Mouse (Mus musculus) hindbrain, postnatal 0 days (tissue): Measurements from ENCODE around the gene Zc3hav1l. TPM values are rescaled to one million over a fixed set of nuclear protein-coding genes. Genes with fewer than 3 reads are reported as not detected.
A peak's percentile ranks its signal among the peaks of the same experiment; 100 is the strongest.

Source experiments
- ATAC-seq: fragments of 200-750 bp; cut with Nextera tagmentation; 2 replicates; pipeline ENCODE4 v1.8.0; 2017; ENCODE audit warnings: mild to moderate bottlenecking, moderate TSS enrichment, moderate library complexity
- DNase-seq: peaks from one replicate; pipeline ENCODE4 v3.0.0-alpha.2; 2015; ENCODE audit warnings: low spot score
- H3K27ac ChIP-seq: fragments of 300-500 bp; sonication (generic); 2 replicates; pipeline ENCODE4 v1.5.1; 2014; ENCODE audit warnings: mild to moderate bottlenecking
- H3K27me3 ChIP-seq: fragments of 300-500 bp; sonication (generic); 2 replicates; pipeline ENCODE4 v1.6.1; 2014; ENCODE audit warnings: low read length, mixed read lengths; ENCODE audit not compliant: insufficient read depth
- H3K36me3 ChIP-seq: fragments of 300-500 bp; sonication (generic); 2 replicates; pipeline ENCODE4 v1.6.1; 2014; ENCODE audit warnings: low read length, mixed read lengths; ENCODE audit not compliant: insufficient read depth
- H3K4me1 ChIP-seq: fragments of 300-500 bp; sonication (generic); 2 replicates; pipeline ENCODE4 v1.6.1; 2014; ENCODE audit warnings: antibody characterized with exemption, low read length, mixed read lengths; ENCODE audit not compliant: insufficient read depth
- H3K4me2 ChIP-seq: fragments of 300-500 bp; sonication (generic); 2 replicates; pipeline ENCODE4 v1.6.1; 2014; ENCODE audit warnings: low read depth, mild to moderate bottlenecking, low read length, moderate library complexity, mixed read lengths
- H3K4me3 ChIP-seq: fragments of 300-500 bp; sonication (generic); 2 replicates; pipeline ENCODE4 v1.5.1; 2014; ENCODE audit warnings: low read length
- H3K9ac ChIP-seq: fragments of 300-500 bp; sonication (generic); replicated peaks from 2 replicates; pipeline ENCODE4 v1.6.1; 2014; ENCODE audit warnings: mild to moderate bottlenecking, low read length, moderate library complexity, mixed read lengths
- H3K9me3 ChIP-seq: fragments of 300-500 bp; sonication (generic); 2 replicates; pipeline ENCODE4 v1.6.1; 2016; ENCODE audit warnings: low read length, mixed read lengths
- CTCF ChIP-seq: IDR thresholded peaks from 2 replicates; pipeline ENCODE4 v1.5.1; 2016; ENCODE audit warnings: antibody characterized with exemption, control low read depth, low read depth
- WGBS: fragments of 180-500 bp; shearing (Covaris S2); extraction: QIAGEN DNeasy Blood & Tissue Kit; methylation state at CpG from one replicate; pipeline ENCODE4 v1.1.7; 2014; 5-methylcytosine and 5-hydroxymethylcytosine counted together
- polyA plus RNA-seq: library from polyadenylated mRNA; unstranded; fragments of >200 nt; fragmentation: Nextera tagmentation; extraction: Ambion mirVana; gene quantifications from 2 replicates; pipeline ENCODE4 v1.2.1, GENCODE M21; 2015
- total RNA-seq: library from RNA; depleted of rRNA; stranded (reverse); fragments of >200 nt; gene quantifications from 2 replicates; pipeline ENCODE4 v1.2.3, GENCODE M21; 2014

Zc3hav1l gene
- total and polyA plus RNA-seq, 2 experiments from 2014 or later = 2.9 to 6.1 TPM

DNA sequence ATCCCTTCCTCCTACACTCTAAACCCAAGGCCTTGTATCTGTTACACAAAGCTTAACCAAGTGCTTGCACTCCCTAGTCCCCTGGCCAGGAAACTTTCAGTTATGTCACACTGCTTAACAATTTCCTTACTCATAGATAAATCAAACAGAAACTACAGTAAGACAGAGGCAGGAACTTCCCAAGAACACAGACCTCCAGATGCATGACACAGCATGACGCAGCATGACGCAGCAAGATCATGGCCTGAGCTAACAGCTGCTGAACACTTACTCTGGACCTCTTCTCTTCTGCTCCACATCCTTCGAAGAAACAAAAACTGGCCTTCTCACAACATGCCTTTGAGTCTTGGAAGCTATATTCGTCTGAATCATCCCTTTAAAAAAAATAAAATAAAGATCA is 17.0 kb upstream of the Zc3hav1l start:
- DNase-seq (no peak), ATAC-seq (no peak)
- Histone ChIP-seq H3K27me3 (no peaks in the 10 kb centered on the region), H3K4me2 (no peak overlapping the region), H3K9ac (no peak overlapping the region), H3K4me3 (no peak overlapping the region), H3K27ac (no peak overlapping the region), H3K9me3 (no peaks in the 10 kb centered on the region), H3K4me1 (no peaks in the 10 kb centered on the region), H3K36me3 (no peaks in the 10 kb centered on the region)
- 94% methylated on average over 4 of the region's 4 CpGs for WGBS
- no peak for TF ChIP-seq CTCF

DNA sequence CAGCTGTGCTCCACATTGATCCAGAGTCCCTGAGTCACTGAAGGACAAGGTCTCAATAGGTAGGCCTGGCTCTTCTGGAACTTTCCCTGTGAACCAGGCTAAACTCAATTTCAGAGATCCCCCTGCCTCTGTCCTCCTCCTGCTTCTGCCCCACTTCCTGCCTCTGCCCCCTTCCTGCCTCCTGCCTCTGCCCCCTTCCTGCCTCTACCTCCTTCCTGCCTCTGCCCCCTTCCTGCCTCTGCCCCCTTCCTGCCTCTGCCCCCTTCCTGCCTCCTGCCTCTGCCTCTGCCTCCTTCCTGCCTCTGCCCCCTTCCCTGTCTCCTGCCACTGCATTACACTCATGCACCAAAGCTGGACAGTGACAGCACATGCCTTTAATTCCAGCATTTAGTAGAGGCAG is 10.7 kb upstream of the Zc3hav1l start:
- H3K36me3 ChIP-seq = no peaks in the 10 kb centered on the region
- no peak for TF ChIP-seq CTCF
- H3K9ac ChIP-seq = no peak overlapping the region
- no peak overlapping the region for H3K4me3 ChIP-seq
- H3K27ac ChIP-seq = no peak overlapping the region
- ATAC-seq = no peak
- H3K4me1 ChIP-seq = no peaks in the 10 kb centered on the region
- H3K27me3 ChIP-seq = no peaks in the 10 kb centered on the region
- no peak for DNase-seq
- H3K9me3 ChIP-seq = no peaks in the 10 kb centered on the region
- no peak overlapping the region for H3K4me2 ChIP-seq

DNA sequence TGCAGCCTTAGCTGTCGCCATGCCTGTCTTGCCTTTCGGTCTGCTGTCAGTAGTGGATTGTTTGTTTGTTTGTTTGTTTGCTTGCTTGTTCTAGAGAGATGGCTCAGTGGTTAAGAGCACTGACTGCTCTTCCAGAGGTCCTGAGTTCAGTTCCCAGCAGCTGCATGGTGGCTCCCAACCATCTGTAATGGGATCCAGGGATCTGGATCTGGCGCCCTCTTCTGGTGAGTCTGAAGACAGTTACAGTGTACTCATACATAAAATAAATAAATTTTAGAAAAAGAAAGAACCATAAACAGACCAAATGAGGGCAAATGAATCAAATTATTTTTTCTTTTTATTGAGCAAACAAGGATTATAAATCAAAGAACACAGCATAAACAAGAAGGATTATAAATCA is 5.9 kb upstream of the Zc3hav1l start:
- H3K4me1 ChIP-seq = no peaks in the 10 kb centered on the region
- ATAC-seq = no peak
- H3K27me3 ChIP-seq = no peaks in the 10 kb centered on the region
- H3K9ac ChIP-seq = no peak overlapping the region
- no peak for TF ChIP-seq CTCF
- 73% methylated on average over 3 of the region's 3 CpGs for WGBS
- no peak overlapping the region for H3K4me2 ChIP-seq
- no peak overlapping the region for H3K4me3 ChIP-seq
- no peaks in the 10 kb centered on the region for H3K9me3 ChIP-seq
- H3K27ac ChIP-seq = no peak overlapping the region
- no peak for DNase-seq
- H3K36me3 ChIP-seq = no peaks in the 10 kb centered on the region

DNA sequence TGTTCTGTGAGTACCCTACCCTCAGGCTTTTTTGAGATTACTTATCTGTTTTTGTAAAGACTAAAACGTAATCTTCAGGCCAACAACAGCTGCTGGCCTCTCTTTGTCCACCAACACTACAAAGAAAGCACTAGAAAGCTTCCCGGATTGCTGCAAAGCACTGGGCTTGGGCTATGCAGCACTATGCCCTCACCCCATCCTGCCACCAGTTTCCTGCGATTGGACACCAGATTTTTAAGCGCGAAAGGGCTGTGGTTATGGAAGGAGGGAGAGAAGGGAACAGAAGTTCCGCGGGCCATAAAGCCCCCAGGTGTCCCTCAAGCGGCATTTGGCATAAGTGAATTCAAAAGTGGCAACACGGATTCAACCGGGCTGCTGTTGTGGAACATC is 818 bp downstream of the Zc3hav1l start:
- H3K36me3 ChIP-seq = no peaks in the 10 kb centered on the region
- ATAC-seq (peak; percentile 64; the same call in 1 of the 2 replicates), DNase-seq (peak; percentile 51)
- no peaks in the 10 kb centered on the region for H3K4me1 ChIP-seq
- peak overlapping the region; percentile 92 for H3K9ac ChIP-seq
- peak overlapping the region; percentile 92 for H3K27ac ChIP-seq
- no peaks in the 10 kb centered on the region for H3K9me3 ChIP-seq
- H3K4me2 ChIP-seq = peak overlapping the region; percentile 81
- TF ChIP-seq CTCF = no peak
- H3K27me3 ChIP-seq = no peaks in the 10 kb centered on the region
- 0% methylated on average over 10 of the region's 10 CpGs for WGBS
- peak overlapping the region; percentile 82 for H3K4me3 ChIP-seq

DNA sequence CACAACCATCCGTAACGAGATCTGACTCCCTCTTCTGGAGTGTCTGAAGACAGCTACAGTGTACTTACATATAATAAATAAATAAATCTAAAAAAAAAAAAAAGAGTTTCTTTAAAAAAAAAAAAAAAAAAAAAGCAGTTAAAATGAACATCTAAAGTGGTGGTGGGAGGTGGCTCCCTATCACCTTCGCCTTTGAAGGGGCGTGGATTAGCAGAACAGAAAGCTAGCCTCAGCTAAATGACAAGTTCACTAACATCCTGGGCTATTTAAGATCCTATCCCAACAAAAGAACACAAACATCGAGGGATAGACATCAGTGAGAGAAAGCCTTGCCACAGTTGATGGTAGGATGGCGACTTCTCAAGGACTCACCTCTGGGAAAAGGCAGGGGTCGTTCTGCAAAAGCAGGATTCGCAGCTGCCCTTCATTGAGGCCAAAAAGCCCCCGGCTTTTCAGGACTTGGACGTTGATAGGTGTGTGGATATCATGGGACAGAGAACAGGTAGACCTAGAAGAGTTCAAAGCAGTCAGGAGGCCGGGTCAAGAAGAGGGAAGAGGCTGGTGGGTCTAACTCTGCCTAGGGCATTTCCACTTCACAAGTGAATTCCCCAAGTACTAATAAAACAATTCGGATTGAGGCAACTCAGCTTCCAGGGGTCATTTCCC is 1.3 kb downstream of the Zc3hav1l start:
- DNase-seq = no peak
- Histone ChIP-seq H3K4me3 (peak overlapping the region; percentile 82), H3K4me1 (no peaks in the 10 kb centered on the region), H3K9ac (peak overlapping the region; percentile 92; the same call in 1 of the 2 replicates), H3K9me3 (no peaks in the 10 kb centered on the region), H3K36me3 (no peaks in the 10 kb centered on the region), H3K27ac (peak overlapping the region; percentile 92), H3K27me3 (no peaks in the 10 kb centered on the region), H3K4me2 (peak overlapping the region; percentile 81)
- no peak for ATAC-seq
- 41% methylated on average over 12 of the region's 12 CpGs for WGBS
- no peak for TF ChIP-seq CTCF

DNA sequence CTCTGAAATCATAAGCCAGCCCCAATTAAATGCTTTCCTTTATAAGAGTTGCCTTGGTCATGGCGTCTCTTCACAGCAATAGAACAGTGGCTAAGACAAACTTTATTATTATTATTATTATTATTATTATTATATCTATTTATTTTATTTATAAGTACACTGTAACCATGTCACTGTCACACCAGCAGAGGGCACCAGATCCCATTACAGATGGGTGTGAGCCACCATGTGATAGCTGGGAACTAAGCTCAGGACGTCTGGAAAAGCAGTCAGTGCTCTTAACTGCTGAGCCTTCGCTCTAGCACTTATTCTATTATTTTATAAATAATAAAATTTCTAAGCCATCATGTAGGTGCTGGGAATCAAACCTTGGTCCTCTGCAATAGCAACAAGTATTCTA is 5.4 kb downstream of the Zc3hav1l start:
- Histone ChIP-seq H3K27me3 (no peaks in the 10 kb centered on the region), H3K4me2 (no peak overlapping the region), H3K27ac (no peak overlapping the region), H3K36me3 (no peaks in the 10 kb centered on the region; the same call in 1 of the 2 replicates), H3K9ac (no peak overlapping the region), H3K4me1 (no peaks in the 10 kb centered on the region), H3K4me3 (no peak overlapping the region), H3K9me3 (no peaks in the 10 kb centered on the region)
- ATAC-seq (no peak), DNase-seq (no peak)
- WGBS = 62% methylated on average over 3 of the region's 3 CpGs
- TF ChIP-seq CTCF = peak; percentile 5; the same call in 1 of the 2 replicates

DNA sequence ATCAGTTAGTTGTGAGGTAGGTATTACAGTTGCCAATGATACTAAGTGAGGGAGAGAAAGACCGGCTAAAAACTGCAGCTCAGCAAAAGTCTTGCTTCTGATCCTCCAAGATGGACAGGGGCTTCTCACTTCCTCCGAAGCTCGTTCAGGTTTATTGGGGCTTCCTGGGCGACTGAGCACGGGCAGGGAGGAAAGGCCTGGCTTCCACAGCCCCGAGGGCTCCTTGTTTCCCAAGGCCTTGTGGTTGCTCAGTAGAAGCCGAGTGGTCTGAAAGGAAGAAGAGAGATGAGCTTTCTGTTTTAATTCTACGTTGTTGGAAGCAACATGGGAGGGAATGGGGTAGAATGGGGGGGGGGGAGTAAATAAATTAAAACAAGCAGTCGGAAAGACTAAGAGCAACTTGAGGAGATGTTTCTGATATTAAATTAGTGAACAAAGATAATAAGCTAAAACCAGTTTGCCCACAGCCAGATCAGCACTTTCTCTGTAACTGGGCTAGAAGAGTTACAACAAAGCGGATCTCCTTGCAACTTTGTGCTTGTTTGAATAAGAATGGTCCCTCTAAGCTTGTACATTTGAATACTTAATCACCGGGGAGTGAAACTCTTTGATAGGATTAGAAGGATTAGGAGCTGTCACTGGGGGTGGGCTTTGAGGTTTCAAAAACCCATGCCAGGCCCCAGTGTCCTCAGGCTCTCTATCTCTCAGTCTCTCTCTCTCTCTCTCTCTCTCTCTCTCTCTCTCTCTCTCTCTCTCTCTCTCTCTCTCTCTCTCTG is 6.0 kb downstream of the Zc3hav1l start:
- ATAC-seq (no peak), DNase-seq (no peak)
- no peaks in the 10 kb centered on the region; the same call in 1 of the 2 replicates for H3K36me3 ChIP-seq
- no peak overlapping the region for H3K4me2 ChIP-seq
- no peak overlapping the region for H3K27ac ChIP-seq
- no peaks in the 10 kb centered on the region for H3K4me1 ChIP-seq
- no peaks in the 10 kb centered on the region for H3K9me3 ChIP-seq
- no peaks in the 10 kb centered on the region for H3K27me3 ChIP-seq
- 48% methylated on average over 11 of the region's 11 CpGs for WGBS
- no peak overlapping the region for H3K9ac ChIP-seq
- no peak overlapping the region for H3K4me3 ChIP-seq
- no peak for TF ChIP-seq CTCF
